Mouse (Mus musculus): ENCODE results near the gene Pex3. TPM values are rescaled to one million over a fixed set of nuclear protein-coding genes. Genes with fewer than 3 reads are reported as not detected.

Gene Pex3
- polyA plus RNA-seq (2016; fragmentation: Nextera tagmentation; extraction: Ambion mirVana): 20.2 and 20.4 TPM in 2 replicates

DNA sequence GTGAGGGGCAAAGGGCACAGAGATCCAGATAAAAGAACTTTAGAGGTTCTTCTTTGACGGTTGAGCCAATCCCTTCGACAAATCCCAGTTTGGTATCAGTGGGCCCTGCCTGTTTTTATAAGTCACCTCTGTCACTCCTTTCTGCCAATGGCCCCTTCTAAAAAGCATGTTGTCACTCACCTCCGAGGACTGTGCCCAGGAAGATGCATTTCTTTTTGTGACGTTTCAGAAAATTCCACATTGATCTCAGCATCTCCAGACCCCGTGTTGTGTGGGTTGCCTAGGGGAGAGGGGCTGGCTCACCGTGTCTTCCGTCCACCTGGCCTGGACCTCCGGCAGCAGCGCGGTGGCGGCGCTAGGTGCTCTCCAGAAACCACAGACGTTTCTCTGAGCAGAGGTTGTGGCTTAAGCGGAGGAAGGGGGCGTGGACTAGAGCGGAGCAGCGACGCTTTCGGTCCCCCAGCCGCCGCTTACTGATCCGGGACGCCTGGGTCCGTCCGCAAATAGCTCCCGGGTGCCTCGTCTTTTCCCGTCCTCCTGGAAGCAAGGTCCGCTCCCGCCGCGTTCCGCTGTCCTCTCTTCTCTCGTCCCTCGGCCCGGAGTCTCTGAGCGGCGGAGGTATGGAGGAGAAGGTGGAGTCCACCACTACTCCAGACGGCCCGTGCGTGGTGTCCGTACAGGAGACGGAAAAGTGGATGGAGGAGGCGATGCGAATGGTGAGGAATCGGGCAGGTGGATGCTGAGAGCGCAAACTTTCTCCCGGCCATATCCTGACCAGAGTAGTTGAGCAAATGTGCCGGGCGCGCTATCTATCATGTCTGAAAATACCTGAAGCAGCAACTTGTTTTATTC, at the start of gene Pex3, which contains the start of gene Adat2:
Gene Pex3, minus strand, starts transcription at position 497 of the 852 bp plus-strand sequence.
Gene Adat2, plus strand, starts transcription at position 249 of the 852 bp plus-strand sequence.
- Histone ChIP-seq H3K9me3 (replicated peaks) (no peaks in the 10 kb centered on the region), H3K27me3 (replicated peaks) (no peaks in the 10 kb centered on the region), H3K4me1 (replicated peaks) (peaks cover 5% of the 10 kb centered on the region), H3K36me3 (peaks cover 8% of the 10 kb centered on the region), H3K4me3 (peak within 1 kb of the TSS; percentile 85), H3K4me2 (peak within 1 kb of the TSS; percentile 66), H3K9ac (peak within 1 kb of the TSS; percentile 88), H3K27ac (ENCODE audit: poor library complexity, severe bottlenecking) (peak within 1 kb of the TSS; percentile 78)
- peak; percentile 93 for ATAC-seq (ENCODE audit: insufficient number of reproducible peaks, low FRiP score)
- under 1% methylated on average over 51 of the region's 51 CpGs for WGBS

GRCm38 (mm10) chr10:13600926-13601325, 48.0 kb upstream of the Pex3 start:
- H3K27ac ChIP-seq (ENCODE audit: poor library complexity, severe bottlenecking): no peak overlapping the region
- H3K27me3 ChIP-seq (replicated peaks): no peaks in the 10 kb centered on the region
- no peaks in the 10 kb centered on the region for H3K36me3 ChIP-seq
- no peak for ATAC-seq (ENCODE audit: insufficient number of reproducible peaks, low FRiP score)
- H3K4me2 ChIP-seq: no peak overlapping the region
- WGBS: 64% methylated on average over 2 of the region's 2 CpGs
- no peak overlapping the region for H3K9ac ChIP-seq
- 0 out of 2 replicates have a peak, but pooled peaks cover 12% of the 10 kb centered on the region for H3K9me3 ChIP-seq (replicated peaks)
- no peak overlapping the region for H3K4me3 ChIP-seq
- no peaks in the 10 kb centered on the region for H3K4me1 ChIP-seq (replicated peaks)

DNA sequence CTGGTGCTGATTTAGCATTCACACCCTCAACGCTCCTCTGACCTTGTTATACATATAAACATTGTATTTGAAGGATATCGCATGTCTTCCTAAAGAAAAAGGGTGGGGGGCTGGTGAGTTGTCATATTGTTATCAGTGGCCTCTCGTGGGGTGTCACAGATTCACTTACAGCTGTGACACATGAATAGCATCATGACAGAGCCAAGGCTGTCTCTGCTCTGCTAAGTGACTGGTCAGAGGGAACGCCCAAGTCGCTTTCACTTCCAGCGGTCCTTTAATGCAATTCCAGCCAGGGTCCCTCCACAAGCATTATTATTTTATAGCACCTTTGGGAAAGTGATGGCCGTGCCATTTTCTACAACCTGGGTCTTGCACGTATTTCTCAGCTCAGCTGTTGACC, 44.5 kb upstream of the Pex3 start:
- H3K9me3 ChIP-seq (replicated peaks): 0 out of 2 replicates have a peak, but pooled peaks cover 12% of the 10 kb centered on the region
- no peaks in the 10 kb centered on the region for H3K27me3 ChIP-seq (replicated peaks)
- no peak overlapping the region for H3K27ac ChIP-seq (ENCODE audit: poor library complexity, severe bottlenecking)
- no peak overlapping the region for H3K4me3 ChIP-seq
- no peak overlapping the region for H3K4me2 ChIP-seq
- ATAC-seq (ENCODE audit: insufficient number of reproducible peaks, low FRiP score): no peak
- H3K4me1 ChIP-seq (replicated peaks): no peaks in the 10 kb centered on the region
- H3K9ac ChIP-seq: no peak overlapping the region
- no peaks in the 10 kb centered on the region for H3K36me3 ChIP-seq
- 77% methylated on average over 8 of the region's 8 CpGs for WGBS

- Histone ChIP-seq H3K4me1 (replicated peaks) (no peaks in the 10 kb centered on the region), H3K9me3 (replicated peaks) (0 out of 2 replicates have a peak, but pooled peaks cover 16% of the 10 kb centered on the region), H3K27me3 (replicated peaks) (no peaks in the 10 kb centered on the region), H3K9ac (no peak overlapping the region), H3K27ac (ENCODE audit: poor library complexity, severe bottlenecking) (no peak overlapping the region), H3K4me3 (no peak overlapping the region), H3K36me3 (no peaks in the 10 kb centered on the region), H3K4me2 (no peak overlapping the region)
- no peak for ATAC-seq (ENCODE audit: insufficient number of reproducible peaks, low FRiP score)
- WGBS: 77% methylated on average over 9 of the region's 9 CpGs
These were observed 43.9 kb upstream of the Pex3 start for GRCm38 (mm10) chr10:13596866-13597265.

DNA sequence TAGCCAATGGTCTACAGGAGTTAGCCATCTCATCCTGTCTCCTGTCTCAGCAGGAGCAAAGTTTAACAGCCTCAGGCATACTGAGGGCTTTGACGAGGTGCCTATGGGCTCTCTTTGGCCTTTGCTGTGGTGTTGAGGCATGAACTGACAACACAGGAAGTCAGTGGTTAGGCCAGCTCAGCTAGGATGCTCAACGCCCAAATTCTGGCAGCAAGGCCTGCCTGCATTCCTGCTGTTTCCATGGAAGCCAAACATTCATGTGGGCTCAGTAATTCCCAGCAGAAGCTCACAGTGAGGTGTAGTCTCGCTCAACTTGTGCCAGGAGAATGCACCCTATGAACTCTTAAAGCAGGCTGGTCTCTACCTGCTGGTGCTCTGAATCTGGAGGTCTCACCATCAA, 43.1 kb upstream of the Pex3 start:
- 49% methylated on average over 3 of the region's 3 CpGs for WGBS

GRCm38 (mm10) chr10:13593529-13593928, 40.6 kb upstream of the Pex3 start:
- no peak for ATAC-seq (ENCODE audit: insufficient number of reproducible peaks, low FRiP score)
- Histone ChIP-seq H3K36me3 (no peaks in the 10 kb centered on the region), H3K27ac (ENCODE audit: poor library complexity, severe bottlenecking) (no peak overlapping the region), H3K27me3 (replicated peaks) (no peaks in the 10 kb centered on the region), H3K4me2 (no peak overlapping the region), H3K4me1 (replicated peaks) (no peaks in the 10 kb centered on the region), H3K9ac (no peak overlapping the region), H3K9me3 (replicated peaks) (0 out of 2 replicates have a peak, but pooled peaks cover 6% of the 10 kb centered on the region), H3K4me3 (no peak overlapping the region)
- WGBS: 80% methylated on average over 3 of the region's 3 CpGs

More for the DNA sequence above, 43.1 kb upstream of the Pex3 start:
- no peak overlapping the region for H3K9ac ChIP-seq
- H3K27ac ChIP-seq (ENCODE audit: poor library complexity, severe bottlenecking): no peak overlapping the region
- no peak overlapping the region for H3K4me3 ChIP-seq
- no peaks in the 10 kb centered on the region for H3K27me3 ChIP-seq (replicated peaks)
- 0 out of 2 replicates have a peak, but pooled peaks cover 18% of the 10 kb centered on the region for H3K9me3 ChIP-seq (replicated peaks)
- no peak overlapping the region for H3K4me2 ChIP-seq
- no peaks in the 10 kb centered on the region for H3K4me1 ChIP-seq (replicated peaks)
- no peak for ATAC-seq (ENCODE audit: insufficient number of reproducible peaks, low FRiP score)
- no peaks in the 10 kb centered on the region for H3K36me3 ChIP-seq

GRCm38 (mm10) chr10:13592196-13592595, 39.3 kb upstream of the Pex3 start:
- Histone ChIP-seq H3K27ac (ENCODE audit: poor library complexity, severe bottlenecking) (no peak overlapping the region), H3K4me1 (replicated peaks) (no peaks in the 10 kb centered on the region)
- ATAC-seq (ENCODE audit: insufficient number of reproducible peaks, low FRiP score): no peak

GRCm38 (mm10) chr10:13587914-13588313, 35.0 kb upstream of the Pex3 start:
- Histone ChIP-seq H3K4me2 (no peak overlapping the region), H3K9me3 (replicated peaks) (0 out of 2 replicates have a peak, but pooled peaks cover 6% of the 10 kb centered on the region), H3K4me1 (replicated peaks) (no peaks in the 10 kb centered on the region), H3K27ac (ENCODE audit: poor library complexity, severe bottlenecking) (no peak overlapping the region), H3K36me3 (no peaks in the 10 kb centered on the region), H3K4me3 (no peak overlapping the region), H3K27me3 (replicated peaks) (no peaks in the 10 kb centered on the region), H3K9ac (no peak overlapping the region)
- no peak for ATAC-seq (ENCODE audit: insufficient number of reproducible peaks, low FRiP score)
- 67% methylated on average over 2 of the region's 2 CpGs for WGBS

More at GRCm38 (mm10) chr10:13592196-13592595, 39.3 kb upstream of the Pex3 start:
- Histone ChIP-seq H3K9me3 (replicated peaks) (0 out of 2 replicates have a peak, but pooled peaks cover 6% of the 10 kb centered on the region), H3K27me3 (replicated peaks) (no peaks in the 10 kb centered on the region), H3K36me3 (no peaks in the 10 kb centered on the region), H3K4me3 (no peak overlapping the region), H3K9ac (no peak overlapping the region), H3K4me2 (no peak overlapping the region)
- 86% methylated on average over 10 of the region's 10 CpGs for WGBS

GRCm38 (mm10) chr10:13577123-13577522, 24.2 kb upstream of the Pex3 start:
- H3K4me1 ChIP-seq (replicated peaks): no peaks in the 10 kb centered on the region
- H3K36me3 ChIP-seq: no peaks in the 10 kb centered on the region
- no peak overlapping the region for H3K9ac ChIP-seq
- no peaks in the 10 kb centered on the region for H3K27me3 ChIP-seq (replicated peaks)
- no peak overlapping the region for H3K4me3 ChIP-seq
- H3K9me3 ChIP-seq (replicated peaks): no peaks in the 10 kb centered on the region
- WGBS: 75% methylated on average over 7 of the region's 7 CpGs
- ATAC-seq (ENCODE audit: insufficient number of reproducible peaks, low FRiP score): no peak
- H3K4me2 ChIP-seq: no peak overlapping the region
- no peak overlapping the region for H3K27ac ChIP-seq (ENCODE audit: poor library complexity, severe bottlenecking)

GRCm38 (mm10) chr10:13572410-13572809, 19.5 kb upstream of the Pex3 start:
- 84% methylated on average over 6 of the region's 6 CpGs for WGBS
- no peaks in the 10 kb centered on the region for H3K36me3 ChIP-seq

GRCm38 (mm10) chr10:13572003-13572402, 19.1 kb upstream of the Pex3 start:
- no peak for ATAC-seq (ENCODE audit: insufficient number of reproducible peaks, low FRiP score)
- Histone ChIP-seq H3K27ac (ENCODE audit: poor library complexity, severe bottlenecking) (no peak overlapping the region), H3K4me3 (no peak overlapping the region), H3K4me2 (no peak overlapping the region), H3K9ac (no peak overlapping the region), H3K4me1 (replicated peaks) (0 out of 2 replicates have a peak, but pooled peaks cover 3% of the 10 kb centered on the region), H3K27me3 (replicated peaks) (no peaks in the 10 kb centered on the region), H3K9me3 (replicated peaks) (no peaks in the 10 kb centered on the region), H3K36me3 (no peaks in the 10 kb centered on the region)
- 48% methylated on average over 10 of the region's 10 CpGs for WGBS

More at GRCm38 (mm10) chr10:13572410-13572809, 19.5 kb upstream of the Pex3 start:
- Histone ChIP-seq H3K4me2 (no peak overlapping the region), H3K4me1 (replicated peaks) (0 out of 2 replicates have a peak, but pooled peaks cover 3% of the 10 kb centered on the region), H3K9ac (no peak overlapping the region), H3K9me3 (replicated peaks) (no peaks in the 10 kb centered on the region), H3K4me3 (no peak overlapping the region), H3K27me3 (replicated peaks) (no peaks in the 10 kb centered on the region), H3K27ac (ENCODE audit: poor library complexity, severe bottlenecking) (no peak overlapping the region)
- no peak for ATAC-seq (ENCODE audit: insufficient number of reproducible peaks, low FRiP score)
